Mouse (Mus musculus): Measurements from ENCODE around the gene Chchd6. TPM values are rescaled to one million over a fixed set of nuclear protein-coding genes. Genes with fewer than 3 reads are reported as not detected.

Chchd6 gene
- total RNA-seq (2021): 10 to 100 TPM; 14.7 to 15.5 TPM

DNA sequence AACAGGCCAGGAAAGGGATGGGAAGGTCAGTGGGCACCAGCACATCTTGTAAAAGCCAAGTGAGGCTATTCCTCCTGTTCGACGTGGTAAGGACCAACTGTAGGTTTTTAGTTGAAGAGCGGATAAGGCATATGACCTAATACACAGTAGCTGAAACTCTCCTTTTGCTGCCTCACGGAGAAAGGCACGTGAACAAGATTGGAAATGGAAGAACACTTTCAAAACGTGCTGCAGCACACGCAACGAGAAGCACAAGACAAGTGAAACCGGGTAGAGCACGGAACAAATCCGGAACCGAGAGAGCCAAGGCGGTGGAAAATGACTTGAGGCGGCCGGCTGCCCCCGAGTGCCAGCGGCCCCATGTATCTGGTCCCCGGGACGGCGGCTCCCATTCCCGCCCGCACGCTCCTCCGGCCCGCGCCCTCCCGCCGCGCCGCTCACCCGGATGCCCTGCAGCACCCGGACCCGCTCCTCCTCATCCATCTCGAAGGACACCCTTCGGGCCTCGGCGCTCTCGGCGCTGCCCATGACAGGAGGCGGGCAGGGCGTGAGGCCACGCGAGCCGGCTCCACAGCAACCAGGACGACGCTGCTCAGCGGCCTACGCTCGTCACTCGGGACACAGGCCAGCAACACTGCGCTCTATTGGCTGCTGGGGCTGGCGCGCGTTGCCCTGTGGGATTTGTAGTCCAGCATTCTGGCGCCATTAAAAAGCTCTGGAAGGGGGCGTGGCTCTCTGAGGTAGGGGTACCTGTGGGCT, at the start of gene Chchd6:
Gene Chchd6 (minus strand): TSS at position 635 of the 759 bp plus-strand sequence.
- intact Hi-C loops (cut with DNase I): no loop called here
- peak; percentile 96 for DNase-seq

DNA sequence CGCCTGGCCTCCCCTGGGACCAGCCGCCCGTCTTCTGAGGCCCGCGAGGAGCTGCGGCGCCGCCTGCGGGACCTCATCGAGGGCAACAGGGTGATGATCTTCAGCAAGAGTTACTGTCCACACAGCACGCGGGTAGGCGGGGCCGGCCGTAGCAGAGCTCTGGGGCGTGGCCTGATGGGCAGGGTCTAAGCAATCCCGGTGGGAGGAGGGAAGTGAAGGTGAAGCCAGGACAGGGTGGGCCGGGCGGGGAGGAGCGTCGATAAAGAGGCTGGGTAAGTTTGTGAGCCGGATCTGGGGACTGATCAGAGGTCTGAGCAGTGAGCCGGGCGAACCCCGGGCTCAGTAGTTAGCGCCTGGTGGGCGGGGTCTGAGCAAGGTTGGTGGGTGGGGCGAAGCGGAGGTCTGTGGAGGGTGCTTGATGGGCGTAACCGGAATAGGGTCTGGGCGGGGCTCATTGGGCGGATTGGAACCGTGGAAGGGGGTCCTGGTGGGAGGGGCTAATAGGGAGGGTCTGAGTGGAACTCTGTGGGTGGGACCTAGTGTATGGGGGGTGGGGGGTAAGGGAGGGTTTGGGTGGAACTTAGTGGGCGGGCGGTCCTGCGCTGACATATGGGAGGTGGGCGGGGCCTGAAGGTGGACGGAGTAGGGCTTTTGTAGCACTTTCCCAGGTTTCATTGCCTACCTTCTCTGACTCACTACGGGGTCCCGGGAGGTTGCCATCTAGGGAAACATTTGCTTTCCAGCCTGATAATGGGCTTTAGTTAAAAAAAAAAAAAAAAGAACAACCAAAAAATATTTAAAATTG, 49.0 kb upstream of the Chchd6 start:
- peak; percentile 94 to 95 for DNase-seq
- intact Hi-C loops (cut with DNase I): no loop called here

DNA sequence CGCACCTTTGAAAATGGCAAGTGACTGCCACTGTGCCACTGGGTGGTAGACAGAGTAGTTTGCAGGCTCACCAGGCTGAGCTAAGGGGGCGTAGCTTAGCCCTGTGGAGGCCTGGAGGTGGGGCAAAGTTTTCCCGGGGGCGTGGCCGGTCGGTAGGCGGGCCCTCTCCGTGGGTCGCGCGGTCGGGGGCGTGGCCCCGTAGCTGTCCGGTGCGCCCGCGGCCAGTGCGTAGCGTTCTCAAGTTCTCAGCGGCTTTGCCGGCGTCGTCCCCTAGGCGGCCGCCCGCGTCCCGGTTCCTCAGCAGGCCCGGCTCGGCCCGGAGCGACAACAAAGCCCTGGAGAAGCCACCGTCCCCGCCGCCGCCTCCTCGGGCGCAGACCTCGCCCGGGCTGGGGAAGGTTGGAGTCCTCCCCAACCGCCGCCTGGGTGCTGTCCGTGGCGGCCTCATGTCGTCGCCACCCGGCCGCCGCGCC, 48.4 kb upstream of the Chchd6 start, which contains the start of gene Txnrd3:
Gene Txnrd3 (plus strand): TSS at position 191 of the 473 bp plus-strand sequence.
- intact Hi-C loops (cut with DNase I): no loop called here
- DNase-seq: peak; percentile 95

- peak in 1 of 2 experiments; percentile 58 for DNase-seq
- intact Hi-C loops (cut with DNase I): no loop called here
Observed at GRCm38 (mm10) chr6:89639025-89639424, 43.6 kb upstream of the Chchd6 start.

DNA sequence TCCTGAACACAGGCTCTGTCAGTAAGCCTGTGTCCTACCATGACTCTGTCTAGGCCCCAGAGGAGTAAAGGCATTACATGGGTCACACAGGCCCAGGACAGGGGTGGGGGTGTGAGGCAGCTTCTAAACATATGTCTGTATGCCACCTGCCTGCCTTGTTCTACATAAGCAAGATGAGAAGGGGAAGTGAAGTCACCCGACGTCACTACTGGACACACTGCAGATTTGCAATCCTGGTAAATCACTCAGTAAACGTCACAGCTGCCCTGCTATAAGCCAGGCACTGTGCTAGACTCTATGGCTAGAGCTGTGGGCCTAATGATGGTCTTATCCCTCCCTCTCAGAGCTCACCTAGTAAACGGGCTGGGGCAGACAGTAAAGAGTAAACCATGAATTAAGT, 42.5 kb upstream of the Chchd6 start:
- no peak for DNase-seq
- intact Hi-C loops (cut with DNase I): no loop called here

- intact Hi-C loops (cut with DNase I): no loop called here
- DNase-seq: peak; percentile 63 to 66
Observed at GRCm38 (mm10) chr6:89634400-89634799, 38.9 kb upstream of the Chchd6 start.

- DNase-seq: no peak
- intact Hi-C loops (cut with DNase I): loop anchor here (2.0 kb wide), 4 partner anchors 80 to 704 kb away; partner anchors contain the start of gene Plxna1
Observed at GRCm38 (mm10) chr6:89633115-89633514, 37.7 kb upstream of the Chchd6 start.

DNA sequence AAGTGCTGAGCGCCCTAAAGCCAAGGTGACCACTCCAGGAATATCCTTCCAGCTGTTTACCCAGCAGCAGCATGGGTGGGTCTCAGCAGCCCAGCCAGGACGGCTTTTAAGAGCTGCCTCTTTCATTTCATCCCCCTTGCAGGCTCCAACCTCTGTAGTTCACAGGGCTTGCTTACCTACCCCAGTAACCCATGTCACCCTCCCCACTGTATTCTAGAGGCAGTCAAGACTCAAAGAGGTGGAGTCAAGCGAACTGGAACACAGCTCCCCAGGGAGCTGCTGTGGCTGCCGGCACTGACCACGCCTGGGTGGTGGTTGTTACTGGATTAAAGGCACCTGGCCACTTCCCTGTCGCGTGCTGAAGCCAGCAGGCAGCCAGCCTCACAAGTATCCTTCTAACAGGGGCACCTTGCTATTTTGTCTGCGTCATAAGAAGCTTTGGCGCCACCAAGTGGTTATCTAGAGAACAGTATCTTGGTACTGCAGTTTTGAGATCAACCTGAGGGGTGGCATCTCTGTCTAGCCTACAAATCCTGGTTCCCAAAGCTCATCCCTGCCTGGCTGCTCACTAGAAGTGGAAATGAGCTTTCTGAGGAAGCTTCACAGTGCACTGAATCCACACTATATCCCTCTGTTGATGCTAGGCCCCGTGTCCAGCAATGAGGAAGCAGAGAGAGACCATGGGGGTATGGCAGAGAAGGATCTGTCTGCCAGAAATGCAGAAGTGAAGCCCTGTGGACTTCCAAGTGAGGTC, 36.5 kb upstream of the Chchd6 start:
- intact Hi-C loops (cut with DNase I): loop anchor here (2.0 kb wide), 4 partner anchors 79 to 703 kb away; partner anchors contain the start of gene Plxna1

GRCm38 (mm10) chr6:89628045-89628785, 32.8 kb upstream of the Chchd6 start:
- intact Hi-C loops (cut with DNase I): no loop called here

More for the DNA sequence above, 36.5 kb upstream of the Chchd6 start:
- peak; percentile 88 to 91 for DNase-seq

DNA sequence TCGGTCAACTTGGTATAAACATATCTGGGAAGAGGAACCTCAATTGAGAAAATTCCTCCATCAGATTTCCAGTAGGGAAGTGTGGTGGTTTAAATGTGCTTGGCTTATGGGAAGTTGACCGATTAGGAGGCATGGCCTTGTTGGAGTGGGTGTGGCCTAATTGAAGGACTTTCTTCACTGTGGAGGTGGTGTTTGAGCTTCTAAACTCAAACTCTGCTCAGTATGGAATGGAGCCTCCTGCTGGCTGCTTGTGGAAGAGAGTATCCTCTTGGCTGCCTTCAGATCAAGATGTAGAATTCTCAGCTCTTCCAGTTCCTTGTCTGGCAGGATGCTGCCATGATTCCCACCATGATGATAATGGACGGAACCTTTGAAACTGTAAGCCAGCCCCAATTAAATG, 27.2 kb upstream of the Chchd6 start:
- no peak for DNase-seq
- intact Hi-C loops (cut with DNase I): no loop called here

More at GRCm38 (mm10) chr6:89628045-89628785, 32.8 kb upstream of the Chchd6 start:
- no peak for DNase-seq

DNA sequence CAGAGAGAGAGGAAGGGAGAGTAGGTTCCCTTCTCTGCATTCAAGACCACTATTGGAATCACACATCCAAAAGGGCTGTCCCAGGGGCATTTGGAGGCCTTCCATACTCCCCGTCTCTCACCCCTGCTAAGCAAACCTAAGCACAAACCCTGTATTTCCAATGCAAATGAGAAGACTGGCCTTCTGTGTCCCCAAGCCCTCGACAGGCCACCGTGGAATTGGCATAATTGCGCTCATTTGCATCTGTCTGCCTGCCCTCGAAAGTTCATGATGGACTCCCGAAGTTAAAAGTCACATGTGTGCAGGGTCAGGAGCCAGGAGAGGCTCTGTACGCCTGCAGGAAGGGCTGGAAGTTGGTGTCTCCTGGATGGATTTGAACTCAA, 19.9 kb upstream of the Chchd6 start:
- intact Hi-C loops (cut with DNase I): no loop called here
- no peak for DNase-seq

GRCm38 (mm10) chr6:89614596-89615372, 19.3 kb upstream of the Chchd6 start:
- no peak for DNase-seq
- intact Hi-C loops (cut with DNase I): no loop called here

- intact Hi-C loops (cut with DNase I): no loop called here
- no peak for DNase-seq
Observed at GRCm38 (mm10) chr6:89614107-89614471, 18.6 kb upstream of the Chchd6 start.

GRCm38 (mm10) chr6:89613336-89614106, 18.1 kb upstream of the Chchd6 start:
- DNase-seq: peak; percentile 39 to 45
- intact Hi-C loops (cut with DNase I): no loop called here

DNA sequence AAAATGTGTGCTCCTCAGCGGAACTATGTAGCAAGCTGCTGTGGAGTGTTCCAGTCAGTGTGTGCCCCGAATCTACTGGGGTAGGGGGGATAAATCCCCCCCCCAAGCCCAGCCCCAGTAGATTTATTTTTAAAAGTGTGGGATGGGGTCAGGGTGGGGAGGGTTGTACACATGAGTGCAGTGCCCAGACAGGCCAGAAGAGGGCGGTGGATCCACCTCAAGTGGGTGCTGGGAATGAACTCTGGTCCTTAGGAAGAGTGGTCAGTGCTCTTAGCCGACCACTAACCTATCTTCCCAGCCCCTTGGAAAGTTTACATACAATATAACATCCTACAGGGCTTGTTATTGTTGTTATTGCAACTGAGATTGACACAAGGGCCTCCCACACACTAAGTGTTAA, 12.5 kb upstream of the Chchd6 start:
- intact Hi-C loops (cut with DNase I): no loop called here
- no peak for DNase-seq

DNA sequence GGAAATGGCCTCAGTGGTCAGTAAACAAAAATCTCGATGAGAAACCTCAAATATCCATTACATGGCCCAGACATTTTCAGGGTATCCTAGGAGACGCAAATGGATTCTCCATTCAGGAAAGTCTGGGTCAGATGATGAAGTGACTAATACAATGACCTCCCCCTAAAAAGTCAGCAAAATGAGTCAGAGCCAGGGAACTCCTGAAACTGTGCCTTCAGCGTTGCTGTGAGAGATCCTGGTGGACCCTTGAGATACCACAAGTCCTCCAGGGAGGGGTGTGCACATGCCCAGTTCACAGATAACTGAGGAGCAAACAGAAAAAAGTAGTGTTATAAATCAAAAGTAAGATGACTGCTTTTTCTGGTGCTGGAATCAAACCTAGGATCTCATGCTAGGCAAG, 10.6 kb upstream of the Chchd6 start:
- no peak for DNase-seq
- intact Hi-C loops (cut with DNase I): no loop called here

GRCm38 (mm10) chr6:89596510-89596909, 1.1 kb upstream of the Chchd6 start:
- intact Hi-C loops (cut with DNase I): no loop called here
- no peak for DNase-seq

GRCm38 (mm10) chr6:89595777-89596146, 310 bp upstream of the Chchd6 start:
- DNase-seq: no peak
- intact Hi-C loops (cut with DNase I): no loop called here

GRCm38 (mm10) chr6:89592016-89592415, 3.4 kb downstream of the Chchd6 start:
- intact Hi-C loops (cut with DNase I): no loop called here
- no peak for DNase-seq
